Mouse (Mus musculus) lung, postnatal 0 days (tissue): ENCODE results near the gene Ccr2.

Source experiments
- CTCF ChIP-seq: IDR thresholded peaks from 2 replicates; pipeline ENCODE4 v1.5.1; 2016; ENCODE audit warnings: antibody characterized with exemption, mild to moderate bottlenecking
- EP300 ChIP-seq: IDR thresholded peaks from 2 replicates; pipeline ENCODE4 v1.6.1; 2016; ENCODE audit warnings: antibody characterized with exemption, mild to moderate bottlenecking, control low read depth

- TF ChIP-seq CTCF = no peak
- TF ChIP-seq EP300 = no peak
Observed at GRCm38 (mm10) chr9:124107232-124107631, 5.5 kb downstream of the Ccr2 start.
